Mouse (Mus musculus): ENCODE measurements around the gene Ccdc38. TPM values are rescaled to one million over a fixed set of nuclear protein-coding genes. Genes with fewer than 3 reads are reported as not detected.
A peak's percentile ranks its signal among the peaks of the same experiment; 100 is the strongest.

The Ccdc38 gene
- polyA plus RNA-seq, 1 experiment from 2014 or later, result 0.22 TPM

DNA sequence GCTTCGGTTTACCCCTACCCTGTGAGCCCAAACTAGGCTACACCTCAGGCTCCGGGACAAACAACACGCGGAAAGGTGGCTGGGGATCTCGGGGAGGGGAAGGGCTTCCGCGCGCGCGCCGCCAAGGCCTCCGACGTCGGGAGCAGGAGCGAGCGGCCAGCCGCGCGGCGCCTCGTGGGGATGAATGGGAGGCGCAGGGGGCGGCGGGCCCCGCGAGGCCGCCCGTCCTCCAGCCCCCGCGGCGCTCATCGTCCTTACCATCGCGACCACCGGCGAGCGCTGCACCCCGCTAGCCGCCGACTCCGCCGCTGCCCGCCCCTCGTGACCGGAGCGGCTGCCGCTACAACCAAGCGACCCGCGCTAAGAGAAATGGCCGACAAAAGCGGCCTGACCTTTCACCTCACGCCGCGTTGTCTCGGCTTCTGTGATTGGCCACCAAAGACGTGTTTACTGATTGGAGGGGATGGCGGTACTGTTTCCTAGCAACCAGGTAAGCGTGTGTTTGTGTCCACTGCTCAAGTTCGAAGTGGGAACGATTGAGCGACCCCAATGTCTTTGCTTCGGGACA, 48.9 kb downstream of the Ccdc38 start, which contains the start of gene Snrpf:
Gene Snrpf (minus strand): TSS at position 426 of the 568 bp plus-strand sequence.
- peaks cover 8% of the 10 kb centered on the region; the same call in 1 of the 2 replicates for H3K36me3 ChIP-seq
- no peaks in the 10 kb centered on the region for H3K9me3 ChIP-seq
- H3K27me3 ChIP-seq, result 0 out of 2 replicates have a peak, but pooled peaks cover 3% of the 10 kb centered on the region
- ATAC-seq (ENCODE audit: insufficient number of reproducible peaks, low FRiP score, low TSS enrichment, low read depth), result peak; percentile 77
- H3K4me3 ChIP-seq, result peak within 1 kb of the TSS; percentile 72
- peak within 1 kb of the TSS; percentile 58 for H3K9ac ChIP-seq
- WGBS, result under 1% methylated on average over 63 of the region's 63 CpGs
- H3K27ac ChIP-seq, result peak within 1 kb of the TSS; percentile 67
- peaks cover 10% of the 10 kb centered on the region for H3K4me1 ChIP-seq
- H3K4me2 ChIP-seq, result peak within 1 kb of the TSS; percentile 78

GRCm38 (mm10) chr10:93592456-93592855, 52.0 kb downstream of the Ccdc38 start:
- H3K36me3 ChIP-seq, result no peaks in the 10 kb centered on the region
- H3K4me3 ChIP-seq, result no peak overlapping the region
- no peak overlapping the region for H3K4me2 ChIP-seq
- H3K27ac ChIP-seq, result no peak overlapping the region
- 0 out of 2 replicates have a peak, but pooled peaks cover 3% of the 10 kb centered on the region for H3K27me3 ChIP-seq
- 58% methylated on average over 12 of the region's 12 CpGs for WGBS
- peaks cover 10% of the 10 kb centered on the region for H3K4me1 ChIP-seq
- no peaks in the 10 kb centered on the region for H3K9me3 ChIP-seq
- no peak overlapping the region for H3K9ac ChIP-seq
- ATAC-seq (ENCODE audit: insufficient number of reproducible peaks, low FRiP score, low TSS enrichment, low read depth), result no peak

- H3K27ac ChIP-seq, result no peak overlapping the region
- H3K9ac ChIP-seq, result 0 out of 2 replicates have a peak overlapping the region, but pooled peaks have one; percentile 14
Measured at GRCm38 (mm10) chr10:93594022-93594482, 53.6 kb downstream of the Ccdc38 start.

DNA sequence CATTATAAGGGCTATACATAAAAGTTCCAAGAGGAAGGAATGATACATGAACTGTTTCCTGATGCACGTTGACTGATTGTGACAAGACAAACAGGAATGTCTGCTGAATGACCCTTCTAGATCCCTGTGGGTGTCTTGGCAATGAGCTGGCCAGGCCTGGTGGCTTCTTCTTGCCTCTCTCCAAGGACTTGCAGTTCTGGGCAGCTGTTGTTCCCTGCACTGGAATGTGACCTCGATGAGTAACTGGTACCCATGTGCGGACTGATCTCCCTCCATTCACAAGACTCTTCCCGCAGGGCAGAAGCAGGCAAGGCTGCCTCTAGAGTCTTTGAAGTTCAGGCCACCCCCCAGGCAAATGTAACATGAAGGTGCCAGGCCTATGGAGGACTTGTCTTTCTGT, 55.4 kb downstream of the Ccdc38 start:
- H3K9me3 ChIP-seq, result no peaks in the 10 kb centered on the region
- H3K4me3 ChIP-seq, result no peak overlapping the region
- 0 out of 2 replicates have a peak, but pooled peaks cover 3% of the 10 kb centered on the region for H3K27me3 ChIP-seq
- H3K4me1 ChIP-seq, result no peaks in the 10 kb centered on the region
- no peak for ATAC-seq (ENCODE audit: insufficient number of reproducible peaks, low FRiP score, low TSS enrichment, low read depth)
- no peak overlapping the region for H3K4me2 ChIP-seq
- H3K36me3 ChIP-seq, result no peaks in the 10 kb centered on the region
- 46% methylated on average over 4 of the region's 4 CpGs for WGBS
- no peak overlapping the region for H3K9ac ChIP-seq
- no peak overlapping the region for H3K27ac ChIP-seq

More at GRCm38 (mm10) chr10:93594022-93594482, 53.6 kb downstream of the Ccdc38 start:
- Histone ChIP-seq H3K9me3 (no peaks in the 10 kb centered on the region), H3K27me3 (0 out of 2 replicates have a peak, but pooled peaks cover 3% of the 10 kb centered on the region), H3K4me2 (peak overlapping the region; percentile 76), H3K4me3 (peak overlapping the region; percentile 46), H3K36me3 (no peaks in the 10 kb centered on the region), H3K4me1 (peaks cover 2% of the 10 kb centered on the region; the same call in 1 of the 2 replicates)
- WGBS, result under 1% methylated on average over 22 of the region's 22 CpGs
- ATAC-seq (ENCODE audit: insufficient number of reproducible peaks, low FRiP score, low TSS enrichment, low read depth), result no peak

- Histone ChIP-seq H3K27me3 (0 out of 2 replicates have a peak, but pooled peaks cover 3% of the 10 kb centered on the region), H3K36me3 (no peaks in the 10 kb centered on the region), H3K9me3 (no peaks in the 10 kb centered on the region), H3K9ac (no peak overlapping the region), H3K27ac (no peak overlapping the region), H3K4me2 (no peak overlapping the region), H3K4me3 (no peak overlapping the region), H3K4me1 (no peaks in the 10 kb centered on the region)
- 74% methylated on average over 3 of the region's 3 CpGs for WGBS
- ATAC-seq (ENCODE audit: insufficient number of reproducible peaks, low FRiP score, low TSS enrichment, low read depth), result no peak
Measured at GRCm38 (mm10) chr10:93596641-93597040, 56.2 kb downstream of the Ccdc38 start.

DNA sequence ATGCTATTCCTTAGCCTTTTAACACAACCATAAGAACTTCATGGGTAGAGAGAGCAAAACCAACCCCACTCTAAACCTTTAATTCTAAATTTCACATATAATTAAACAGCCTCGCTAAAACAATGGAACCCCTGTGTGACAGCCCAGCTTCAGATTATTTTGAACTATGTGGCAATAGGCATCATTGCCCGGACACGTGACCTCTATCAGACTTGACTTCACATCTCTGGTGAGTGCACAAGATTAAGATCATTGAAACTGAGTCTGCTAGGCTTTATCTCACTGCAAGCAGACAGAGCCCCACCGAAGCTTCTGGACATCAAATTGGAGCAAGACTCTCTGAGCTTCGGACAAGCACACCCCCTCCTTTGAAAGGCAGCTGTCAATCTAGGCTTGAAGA, 61.9 kb downstream of the Ccdc38 start:
- no peak overlapping the region for H3K9ac ChIP-seq
- H3K4me1 ChIP-seq, result no peaks in the 10 kb centered on the region
- no peaks in the 10 kb centered on the region for H3K36me3 ChIP-seq
- no peak overlapping the region for H3K27ac ChIP-seq
- no peak for ATAC-seq (ENCODE audit: insufficient number of reproducible peaks, low FRiP score, low TSS enrichment, low read depth)
- 83% methylated on average over 5 of the region's 5 CpGs for WGBS
- H3K9me3 ChIP-seq, result no peaks in the 10 kb centered on the region
- no peaks in the 10 kb centered on the region for H3K27me3 ChIP-seq
- no peak overlapping the region for H3K4me2 ChIP-seq
- H3K4me3 ChIP-seq, result no peak overlapping the region

- WGBS, result 91% methylated on average over 1 of the region's 1 CpGs
- H3K4me1 ChIP-seq, result no peaks in the 10 kb centered on the region
- H3K9ac ChIP-seq, result no peak overlapping the region
- ATAC-seq (ENCODE audit: insufficient number of reproducible peaks, low FRiP score, low TSS enrichment, low read depth), result no peak
- H3K27ac ChIP-seq, result no peak overlapping the region
- no peak overlapping the region for H3K4me3 ChIP-seq
- H3K4me2 ChIP-seq, result no peak overlapping the region
- H3K27me3 ChIP-seq, result no peaks in the 10 kb centered on the region
- H3K36me3 ChIP-seq, result no peaks in the 10 kb centered on the region
- no peaks in the 10 kb centered on the region for H3K9me3 ChIP-seq
Measured at GRCm38 (mm10) chr10:93603256-93603655, 62.8 kb downstream of the Ccdc38 start.

DNA sequence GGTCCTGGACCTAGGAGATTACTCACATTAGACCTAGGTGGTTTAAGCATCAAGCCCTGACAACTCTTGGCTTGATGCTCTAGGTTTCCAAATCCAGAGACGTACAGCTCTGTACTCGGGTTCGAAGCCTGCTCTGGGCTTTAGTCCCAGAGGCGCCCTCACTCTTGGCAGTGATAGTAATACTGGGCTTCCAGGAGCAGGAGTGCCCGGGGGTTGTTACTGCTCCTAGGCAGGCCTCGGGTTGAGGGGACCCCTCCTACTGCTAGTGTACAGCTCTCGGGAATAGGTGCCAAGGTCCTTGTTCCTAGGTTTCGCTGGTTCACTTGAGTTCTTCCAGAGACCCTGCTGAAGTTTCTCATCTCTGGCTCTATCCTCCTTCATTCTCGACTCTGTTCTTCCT, 65.9 kb downstream of the Ccdc38 start:
- Histone ChIP-seq H3K36me3 (no peaks in the 10 kb centered on the region), H3K4me3 (no peak overlapping the region), H3K9ac (no peak overlapping the region), H3K27me3 (no peaks in the 10 kb centered on the region), H3K9me3 (no peaks in the 10 kb centered on the region), H3K4me2 (no peak overlapping the region), H3K27ac (no peak overlapping the region), H3K4me1 (no peaks in the 10 kb centered on the region)
- 91% methylated on average over 9 of the region's 9 CpGs for WGBS
- ATAC-seq (ENCODE audit: insufficient number of reproducible peaks, low FRiP score, low TSS enrichment, low read depth), result no peak

DNA sequence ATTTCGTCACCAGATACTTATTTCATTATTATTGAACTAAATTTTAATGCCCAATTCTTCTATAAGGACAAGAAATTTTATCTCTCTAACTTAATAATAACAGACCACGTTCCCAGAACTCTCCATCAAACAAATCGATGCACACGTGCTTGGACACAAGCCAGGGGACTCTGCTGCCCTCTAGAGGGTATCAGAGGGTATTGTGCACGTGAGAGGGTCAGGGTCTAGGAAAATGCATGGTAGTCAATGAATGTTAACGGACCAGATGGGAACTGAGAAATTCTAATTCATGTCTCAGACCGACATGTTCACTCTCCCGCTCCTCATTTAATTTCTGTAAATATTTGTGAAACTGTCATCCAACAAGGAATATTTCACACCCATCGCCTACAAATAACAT, 67.6 kb downstream of the Ccdc38 start:
- H3K27me3 ChIP-seq, result no peaks in the 10 kb centered on the region
- H3K4me2 ChIP-seq, result no peak overlapping the region
- H3K4me3 ChIP-seq, result no peak overlapping the region
- ATAC-seq (ENCODE audit: insufficient number of reproducible peaks, low FRiP score, low TSS enrichment, low read depth), result no peak
- H3K9ac ChIP-seq, result no peak overlapping the region
- 57% methylated on average over 9 of the region's 9 CpGs for WGBS
- H3K4me1 ChIP-seq, result no peaks in the 10 kb centered on the region
- no peaks in the 10 kb centered on the region for H3K36me3 ChIP-seq
- H3K27ac ChIP-seq, result no peak overlapping the region
- H3K9me3 ChIP-seq, result no peaks in the 10 kb centered on the region

DNA sequence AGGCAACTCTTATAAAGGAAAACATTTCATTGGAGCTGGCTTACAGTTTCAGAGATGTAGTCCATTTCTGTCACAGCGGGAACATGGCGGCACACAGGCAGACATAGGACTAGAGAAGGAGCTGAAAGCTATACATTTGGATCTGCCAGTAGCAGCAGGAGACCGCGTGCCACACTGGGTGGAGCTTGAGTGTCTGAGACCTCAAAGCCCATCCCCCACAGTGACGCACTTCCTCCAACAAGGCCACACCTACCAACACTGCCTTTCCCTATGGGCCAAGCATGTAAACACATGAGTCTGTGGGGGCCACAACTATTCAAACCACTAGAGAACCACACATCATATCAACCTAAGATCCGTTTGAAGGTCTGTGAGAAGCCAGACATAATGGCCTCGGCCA, 68.8 kb downstream of the Ccdc38 start:
- H3K36me3 ChIP-seq, result no peaks in the 10 kb centered on the region
- no peaks in the 10 kb centered on the region for H3K4me1 ChIP-seq
- H3K9ac ChIP-seq, result no peak overlapping the region
- H3K4me3 ChIP-seq, result no peak overlapping the region
- H3K4me2 ChIP-seq, result no peak overlapping the region
- ATAC-seq (ENCODE audit: insufficient number of reproducible peaks, low FRiP score, low TSS enrichment, low read depth), result no peak
- whole genome bisulfite sequencing, result 90% methylated on average over 7 of the region's 7 CpGs
- no peaks in the 10 kb centered on the region for H3K9me3 ChIP-seq
- H3K27me3 ChIP-seq, result no peaks in the 10 kb centered on the region
- no peak overlapping the region for H3K27ac ChIP-seq

DNA sequence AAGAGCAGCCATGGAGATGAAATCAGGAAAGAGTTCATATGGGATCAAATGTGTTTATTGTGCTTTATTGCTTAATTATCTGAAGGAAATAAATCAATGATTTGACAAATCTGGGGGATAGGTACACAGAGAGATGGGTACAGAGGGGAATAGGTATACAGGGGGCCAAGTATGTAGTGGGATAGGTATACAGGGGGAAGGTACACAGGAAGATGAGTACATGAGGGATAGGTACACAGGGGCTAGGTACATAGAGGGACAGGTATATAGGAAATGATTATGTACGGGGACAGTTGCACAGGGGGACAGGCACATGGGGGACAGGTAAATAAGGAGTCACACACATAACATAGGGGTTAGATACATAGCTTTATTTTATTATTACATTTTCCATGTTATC, 70.5 kb downstream of the Ccdc38 start:
- Histone ChIP-seq H3K4me1 (no peaks in the 10 kb centered on the region), H3K4me3 (no peak overlapping the region), H3K27ac (no peak overlapping the region), H3K4me2 (no peak overlapping the region), H3K9me3 (no peaks in the 10 kb centered on the region), H3K27me3 (no peaks in the 10 kb centered on the region), H3K9ac (no peak overlapping the region), H3K36me3 (no peaks in the 10 kb centered on the region)
- ATAC-seq (ENCODE audit: insufficient number of reproducible peaks, low FRiP score, low TSS enrichment, low read depth), result no peak
- WGBS, result 96% methylated on average over 1 of the region's 1 CpGs

GRCm38 (mm10) chr10:93611419-93612007, 71.1 kb downstream of the Ccdc38 start:
- 42% methylated on average over 18 of the region's 18 CpGs for WGBS

More at GRCm38 (mm10) chr10:93611419-93612007, 71.1 kb downstream of the Ccdc38 start:
- no peak overlapping the region for H3K4me3 ChIP-seq
- no peak overlapping the region for H3K4me2 ChIP-seq
- no peaks in the 10 kb centered on the region for H3K27me3 ChIP-seq
- no peak for ATAC-seq (ENCODE audit: insufficient number of reproducible peaks, low FRiP score, low TSS enrichment, low read depth)
- no peaks in the 10 kb centered on the region for H3K4me1 ChIP-seq
- no peaks in the 10 kb centered on the region for H3K36me3 ChIP-seq
- no peaks in the 10 kb centered on the region for H3K9me3 ChIP-seq
- H3K27ac ChIP-seq, result no peak overlapping the region
- H3K9ac ChIP-seq, result no peak overlapping the region

All from limb, embryonic 15.5 days (tissue).